Mouse (Mus musculus): ENCODE measurements around the gene Hsd11b1.

- TF ChIP-seq CTCF (IDR thresholded peaks at IDR 0.05; ENCODE audit: extremely low read depth, insufficient read length, insufficient replicate concordance, low read depth, low read length) = no peak
- TF ChIP-seq POLR2A (IDR thresholded peaks at IDR 0.05; ENCODE audit: low read depth, low read length) = no peak
These were observed 32.9 kb downstream of the Hsd11b1 start for GRCm38 (mm10) chr1:193230935-193231334.
